Mouse (Mus musculus) E14TG2a.4 (cell line): ENCODE data around the gene Trim33.

Experiments
- H3K27me3 ChIP-seq: 2 replicates; pipeline ENCODE4 v1.6.1; 2014; ENCODE audit warnings: low read length, control low read depth; ENCODE audit not compliant: insufficient read depth
- H3K36me3 ChIP-seq: 2 replicates; pipeline ENCODE4 v1.6.1; 2014; ENCODE audit warnings: low read length, control low read depth; ENCODE audit not compliant: insufficient read depth
- H3K4me1 ChIP-seq: replicated peaks from 2 replicates; pipeline ENCODE4 v1.6.1; 2014; ENCODE audit warnings: low read depth, low read length, control low read depth
- H3K4me3 ChIP-seq: replicated peaks from 2 replicates; pipeline ENCODE4 v1.5.1; 2014; ENCODE audit warnings: mild to moderate bottlenecking, low read length
- H3K9me3 ChIP-seq: 2 replicates; pipeline ENCODE4 v1.6.1; 2014; ENCODE audit warnings: low read length, control low read depth
- CTCF ChIP-seq: conservative IDR thresholded peaks from 2 replicates; pipeline ENCODE4 v1.5.1; 2014; ENCODE audit warnings: low read length
- NANOG ChIP-seq: IDR thresholded peaks from 2 replicates; pipeline ENCODE4 v1.6.1; 2014; ENCODE audit warnings: borderline replicate concordance, low read length, mixed read lengths
- POU5F1 ChIP-seq: IDR thresholded peaks from 2 replicates; pipeline ENCODE4 v1.6.1; 2014; ENCODE audit warnings: low read length, borderline replicate concordance

The Trim33 gene

GRCm38 (mm10) chr3:103374028-103374427 is 94.9 kb downstream of the Trim33 start:
- Histone ChIP-seq H3K36me3 (no peaks in the 10 kb centered on the region), H3K27me3 (peaks cover 2% of the 10 kb centered on the region; the same call in 1 of the 2 replicates), H3K4me3 (no peak overlapping the region), H3K9me3 (peaks cover 14% of the 10 kb centered on the region), H3K4me1 (peaks cover 39% of the 10 kb centered on the region)
- TF ChIP-seq NANOG (no peak), CTCF (peak; percentile 75)

GRCm38 (mm10) chr3:103375181-103375855 is 96.2 kb downstream of the Trim33 start:
- peaks cover 2% of the 10 kb centered on the region; the same call in 1 of the 2 replicates for H3K27me3 ChIP-seq
- TF ChIP-seq NANOG (no peak), CTCF (no peak), POU5F1 (no peak)
- peaks cover 51% of the 10 kb centered on the region for H3K4me1 ChIP-seq
- H3K9me3 ChIP-seq, result peaks cover 19% of the 10 kb centered on the region
- no peaks in the 10 kb centered on the region for H3K36me3 ChIP-seq
- H3K4me3 ChIP-seq, result no peak overlapping the region

DNA sequence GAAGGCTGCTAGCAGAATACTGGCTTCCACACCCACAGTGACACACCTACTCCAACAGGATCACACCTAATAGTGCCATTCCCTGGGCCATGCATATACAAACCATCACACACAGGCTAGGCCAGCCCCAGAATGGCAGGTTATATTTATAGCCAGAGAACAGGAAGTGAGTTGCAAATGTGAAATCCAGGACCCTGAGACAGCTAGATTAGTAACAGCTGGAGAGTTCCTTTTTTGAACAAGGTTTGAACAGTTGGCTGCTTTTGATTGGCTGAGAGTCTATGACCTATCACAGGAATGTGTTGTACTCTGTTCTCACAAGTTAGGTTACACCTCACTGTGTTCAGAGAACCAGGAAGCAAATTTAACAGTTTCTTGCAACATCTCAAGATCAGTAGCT is 98.9 kb downstream of the Trim33 start:
- Histone ChIP-seq H3K4me3 (no peak overlapping the region), H3K4me1 (peaks cover 40% of the 10 kb centered on the region), H3K36me3 (peaks cover 8% of the 10 kb centered on the region; the same call in 1 of the 2 replicates), H3K27me3 (peaks cover 2% of the 10 kb centered on the region; the same call in 1 of the 2 replicates), H3K9me3 (peaks cover 42% of the 10 kb centered on the region)
- TF ChIP-seq NANOG, result no peak
- TF ChIP-seq POU5F1, result no peak
- TF ChIP-seq CTCF, result no peak

GRCm38 (mm10) chr3:103379371-103379770 is 100.3 kb downstream of the Trim33 start:
- TF ChIP-seq POU5F1 (no peak), CTCF (no peak), NANOG (no peak; the same call in 1 of the 2 replicates)
- Histone ChIP-seq H3K4me3 (no peak overlapping the region), H3K9me3 (peaks cover 44% of the 10 kb centered on the region), H3K36me3 (peaks cover 8% of the 10 kb centered on the region; the same call in 1 of the 2 replicates), H3K27me3 (no peaks in the 10 kb centered on the region), H3K4me1 (peaks cover 40% of the 10 kb centered on the region)

DNA sequence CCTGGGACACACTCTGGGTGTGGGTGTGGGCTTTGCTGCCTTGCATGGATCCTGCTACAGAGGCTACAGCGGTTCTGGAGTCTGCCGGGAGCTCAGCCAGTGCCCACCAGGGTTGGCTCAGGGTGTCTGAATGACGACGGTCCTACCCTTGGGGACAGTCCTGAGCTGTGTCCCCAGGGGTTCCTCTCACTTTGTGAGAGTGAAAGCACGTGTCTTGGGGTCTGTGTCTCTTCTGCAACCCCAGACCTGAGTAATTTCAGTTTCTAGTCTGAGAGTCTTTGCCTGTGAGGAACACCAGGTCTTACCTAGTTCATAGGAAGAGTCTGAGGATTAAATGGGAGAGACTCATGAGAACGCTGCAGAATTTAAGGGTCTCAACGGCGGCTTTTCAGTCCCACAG is 101.7 kb downstream of the Trim33 start:
- peaks cover 8% of the 10 kb centered on the region; the same call in 1 of the 2 replicates for H3K36me3 ChIP-seq
- peaks cover 36% of the 10 kb centered on the region for H3K9me3 ChIP-seq
- TF ChIP-seq CTCF, result no peak
- no peak for TF ChIP-seq NANOG
- no peak for TF ChIP-seq POU5F1
- peaks cover 35% of the 10 kb centered on the region for H3K4me1 ChIP-seq
- no peak overlapping the region for H3K4me3 ChIP-seq
- H3K27me3 ChIP-seq, result no peaks in the 10 kb centered on the region

GRCm38 (mm10) chr3:103381441-103381840 is 102.3 kb downstream of the Trim33 start:
- H3K9me3 ChIP-seq, result peaks cover 36% of the 10 kb centered on the region
- H3K4me1 ChIP-seq, result peaks cover 36% of the 10 kb centered on the region
- H3K27me3 ChIP-seq, result no peaks in the 10 kb centered on the region
- TF ChIP-seq CTCF (no peak), POU5F1 (no peak), NANOG (no peak)
- H3K36me3 ChIP-seq, result peaks cover 8% of the 10 kb centered on the region; the same call in 1 of the 2 replicates
- 0 out of 2 replicates have a peak overlapping the region, but pooled peaks have one; percentile 13 for H3K4me3 ChIP-seq

DNA sequence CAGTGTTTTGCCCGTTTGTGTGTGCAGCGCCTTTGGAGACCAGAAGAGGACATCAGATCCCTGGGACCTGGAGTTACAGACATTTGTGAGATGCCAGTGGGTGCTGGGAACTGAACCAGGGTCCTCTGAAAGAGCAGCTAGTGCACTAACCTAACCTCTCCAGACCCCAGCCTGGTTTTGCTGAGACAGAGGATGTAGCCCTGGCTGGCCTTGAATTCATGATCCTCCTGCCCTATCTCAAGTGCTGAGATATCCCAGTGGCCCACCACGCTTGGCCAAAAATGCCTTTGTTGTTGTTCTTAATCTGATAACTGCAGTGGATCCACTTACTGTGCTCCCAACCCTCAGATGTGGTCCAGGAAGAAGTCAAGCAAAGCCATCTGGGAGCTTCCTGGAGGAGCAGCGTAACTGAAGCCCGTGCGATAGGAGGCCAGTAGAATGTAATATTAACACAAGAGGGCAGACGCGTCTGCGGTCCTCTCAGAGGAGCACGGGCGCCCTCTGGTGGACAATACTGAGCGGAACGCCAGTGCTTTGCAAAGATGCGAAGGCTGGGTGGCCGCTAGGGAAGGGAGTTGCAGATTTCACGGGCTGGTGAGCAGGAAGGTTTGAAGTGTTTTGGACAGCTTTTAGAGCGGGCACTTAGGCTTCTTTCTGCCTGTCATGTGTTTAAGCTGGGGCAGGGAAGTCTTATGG is 103.9 kb downstream of the Trim33 start:
- Histone ChIP-seq H3K36me3 (peaks cover 8% of the 10 kb centered on the region; the same call in 1 of the 2 replicates), H3K27me3 (no peaks in the 10 kb centered on the region), H3K9me3 (peaks cover 36% of the 10 kb centered on the region), H3K4me3 (no peak overlapping the region), H3K4me1 (peaks cover 31% of the 10 kb centered on the region)
- TF ChIP-seq NANOG (no peak), CTCF (peak; percentile 55)

GRCm38 (mm10) chr3:103384486-103384885 is 105.4 kb downstream of the Trim33 start:
- Histone ChIP-seq H3K36me3 (peaks cover 8% of the 10 kb centered on the region; the same call in 1 of the 2 replicates), H3K4me1 (peaks cover 18% of the 10 kb centered on the region), H3K27me3 (no peaks in the 10 kb centered on the region), H3K4me3 (no peak overlapping the region), H3K9me3 (peaks cover 36% of the 10 kb centered on the region)
- TF ChIP-seq POU5F1, result no peak
- TF ChIP-seq CTCF, result no peak
- no peak for TF ChIP-seq NANOG
